Mouse (Mus musculus) kidney, embryonic 16.5 days (tissue): ENCODE data around the gene Hoxc6. TPM values are rescaled to one million over a fixed set of nuclear protein-coding genes. Genes with fewer than 3 reads are reported as not detected.

Experiments
- ATAC-seq: fragments of 200-750 bp; cut with Nextera tagmentation; 2 replicates; pipeline ENCODE4 v1.8.0; 2017; ENCODE audit warnings: moderate TSS enrichment; ENCODE audit not compliant: low FRiP score, low TSS enrichment
- H3K27ac ChIP-seq: fragments of 300-500 bp; sonication (generic); 2 replicates; pipeline ENCODE4 v1.5.1; 2014; ENCODE audit warnings: low read length
- H3K27me3 ChIP-seq: fragments of 300-500 bp; sonication (generic); 2 replicates; pipeline ENCODE4 v1.6.1; 2014; ENCODE audit warnings: low read length, control low read depth, mixed read lengths; ENCODE audit not compliant: insufficient read depth
- H3K36me3 ChIP-seq: fragments of 300-500 bp; sonication (generic); 2 replicates; pipeline ENCODE4 v1.6.1; 2014; ENCODE audit warnings: low read length, control low read depth, mixed read lengths; ENCODE audit not compliant: insufficient read depth
- H3K4me1 ChIP-seq: fragments of 300-500 bp; sonication (generic); 2 replicates; pipeline ENCODE4 v1.6.1; 2014; ENCODE audit warnings: low read length, control low read depth, mixed read lengths; ENCODE audit not compliant: insufficient read depth
- H3K4me2 ChIP-seq: fragments of 300-500 bp; sonication (generic); replicated peaks from 2 replicates; pipeline ENCODE4 v1.6.1; 2014; ENCODE audit warnings: low read depth, low read length
- H3K4me3 ChIP-seq: fragments of 300-500 bp; sonication (generic); 2 replicates; pipeline ENCODE4 v1.5.1; 2014; ENCODE audit warnings: mild to moderate bottlenecking, low read length
- H3K9ac ChIP-seq: fragments of 300-500 bp; sonication (generic); replicated peaks from 2 replicates; pipeline ENCODE4 v1.6.1; 2014; ENCODE audit warnings: low read length
- H3K9me3 ChIP-seq: fragments of 300-500 bp; sonication (generic); 2 replicates; pipeline ENCODE4 v1.6.1; 2016; ENCODE audit warnings: low read length, control low read depth
- WGBS: fragments of 180-500 bp; shearing (Covaris S2); extraction: QIAGEN DNeasy Blood & Tissue Kit; methylation state at CpG from one replicate; pipeline ENCODE4 v1.1.7; 2014; 5-methylcytosine and 5-hydroxymethylcytosine counted together
- polyA plus RNA-seq: library from polyadenylated mRNA; unstranded; fragments of >200 nt; fragmentation: Nextera tagmentation; extraction: Ambion mirVana; gene quantifications from 2 replicates; pipeline ENCODE4 v1.2.1, GENCODE M21; 2015

Hoxc6 gene
- polyA plus RNA-seq, 1 experiment from 2014 or later: 7.6 TPM

DNA sequence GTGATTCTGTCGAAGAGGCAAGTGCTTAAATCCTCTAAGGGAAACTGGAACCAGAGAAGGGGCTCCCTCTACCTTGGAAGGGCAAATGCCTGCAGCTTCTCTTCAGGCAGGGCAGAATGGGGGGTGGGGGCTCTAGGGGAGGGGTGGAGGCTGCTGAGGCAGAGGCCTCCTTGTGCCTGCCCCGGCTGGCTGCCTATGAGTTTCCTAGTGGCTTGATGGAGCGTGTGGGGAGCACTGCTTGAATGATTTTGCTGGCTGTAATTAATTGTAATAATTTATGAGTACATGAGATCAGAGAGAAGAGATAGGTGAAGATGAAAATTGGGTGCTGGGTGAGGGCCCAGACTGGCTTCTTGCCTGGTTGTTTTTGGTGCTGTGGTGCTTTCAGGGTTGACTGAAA lies 13.1 kb upstream of the Hoxc6 start:
- Histone ChIP-seq H3K27me3 (peaks cover 35% of the 10 kb centered on the region), H3K4me1 (peaks cover 67% of the 10 kb centered on the region), H3K4me3 (no peak overlapping the region), H3K36me3 (no peaks in the 10 kb centered on the region), H3K27ac (peak overlapping the region; percentile 68), H3K9ac (peak overlapping the region; percentile 56), H3K4me2 (peak overlapping the region; percentile 84), H3K9me3 (no peaks in the 10 kb centered on the region)
- ATAC-seq: no peak; the same call in 1 of the 2 replicates
- 16% methylated on average over 3 of the region's 3 CpGs for WGBS

DNA sequence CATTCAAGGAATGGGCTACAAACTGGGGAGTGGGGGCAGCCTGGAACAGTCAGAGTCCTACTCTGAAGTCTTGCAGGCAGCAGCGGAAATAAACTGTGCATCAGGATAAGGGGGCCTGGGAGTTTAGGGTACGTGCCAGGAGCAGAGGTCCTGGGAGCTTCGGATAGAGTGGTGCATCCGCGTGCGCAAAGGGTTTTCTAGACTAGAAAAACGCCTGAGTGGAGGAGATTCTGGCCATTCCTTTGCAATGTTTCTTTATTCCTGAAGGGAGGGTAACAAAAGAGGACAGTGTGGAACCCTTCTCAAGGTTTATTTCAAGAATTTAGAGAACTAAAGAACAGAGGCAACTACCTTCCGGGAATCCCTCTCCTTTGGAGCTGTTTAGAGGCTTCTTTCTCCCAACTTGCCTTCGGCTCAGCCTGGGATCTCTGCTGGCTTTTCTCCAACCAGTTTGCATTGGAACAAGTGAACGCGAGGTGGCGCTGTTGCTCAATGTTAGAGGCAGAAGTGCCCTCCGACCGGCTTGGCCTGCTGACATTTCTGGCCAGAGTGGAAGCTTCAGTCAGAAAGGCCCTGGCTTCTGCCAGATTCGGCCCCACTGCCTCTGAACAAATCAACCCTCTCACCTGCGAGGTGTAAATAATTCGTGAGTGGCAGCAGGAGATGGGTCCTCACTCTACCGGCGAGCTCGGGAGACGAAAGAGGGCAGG lies 10.8 kb upstream of the Hoxc6 start:
- Histone ChIP-seq H3K4me1 (peaks cover 75% of the 10 kb centered on the region), H3K4me3 (no peak overlapping the region), H3K4me2 (peak overlapping the region; percentile 26), H3K9ac (peak overlapping the region; percentile 51), H3K9me3 (no peaks in the 10 kb centered on the region), H3K27ac (peak overlapping the region; percentile 78), H3K36me3 (no peaks in the 10 kb centered on the region), H3K27me3 (peaks cover 44% of the 10 kb centered on the region)
- 6% methylated on average over 21 of the region's 21 CpGs for WGBS
- 0 out of 2 replicates have a peak, but pooled peaks have one; percentile 17 for ATAC-seq

DNA sequence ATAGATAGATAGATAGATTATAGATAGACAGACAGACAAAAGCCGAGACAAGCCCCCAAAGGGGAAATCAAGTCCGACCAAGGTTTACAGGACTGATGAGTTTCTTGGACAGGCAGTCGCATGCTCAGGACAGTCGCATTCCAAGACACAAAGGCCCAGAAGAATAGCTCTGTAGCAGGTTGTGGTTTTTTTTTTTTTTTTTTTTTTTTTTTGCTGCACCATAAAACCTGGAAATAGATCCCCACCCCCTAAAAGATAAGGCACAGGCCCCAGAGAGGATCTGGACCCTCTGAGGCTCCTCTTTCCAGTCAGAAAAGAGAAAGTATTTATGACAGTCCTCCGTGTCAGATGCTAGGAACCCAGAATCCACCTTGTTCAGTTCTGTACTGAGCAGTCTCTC lies 10.0 kb upstream of the Hoxc6 start:
- Histone ChIP-seq H3K27ac (no peak overlapping the region), H3K9me3 (no peaks in the 10 kb centered on the region), H3K4me3 (no peak overlapping the region), H3K9ac (no peak overlapping the region), H3K36me3 (no peaks in the 10 kb centered on the region), H3K4me2 (no peak overlapping the region), H3K27me3 (peaks cover 48% of the 10 kb centered on the region), H3K4me1 (peaks cover 74% of the 10 kb centered on the region)
- ATAC-seq: no peak
- 50% methylated on average over 5 of the region's 5 CpGs for WGBS

DNA sequence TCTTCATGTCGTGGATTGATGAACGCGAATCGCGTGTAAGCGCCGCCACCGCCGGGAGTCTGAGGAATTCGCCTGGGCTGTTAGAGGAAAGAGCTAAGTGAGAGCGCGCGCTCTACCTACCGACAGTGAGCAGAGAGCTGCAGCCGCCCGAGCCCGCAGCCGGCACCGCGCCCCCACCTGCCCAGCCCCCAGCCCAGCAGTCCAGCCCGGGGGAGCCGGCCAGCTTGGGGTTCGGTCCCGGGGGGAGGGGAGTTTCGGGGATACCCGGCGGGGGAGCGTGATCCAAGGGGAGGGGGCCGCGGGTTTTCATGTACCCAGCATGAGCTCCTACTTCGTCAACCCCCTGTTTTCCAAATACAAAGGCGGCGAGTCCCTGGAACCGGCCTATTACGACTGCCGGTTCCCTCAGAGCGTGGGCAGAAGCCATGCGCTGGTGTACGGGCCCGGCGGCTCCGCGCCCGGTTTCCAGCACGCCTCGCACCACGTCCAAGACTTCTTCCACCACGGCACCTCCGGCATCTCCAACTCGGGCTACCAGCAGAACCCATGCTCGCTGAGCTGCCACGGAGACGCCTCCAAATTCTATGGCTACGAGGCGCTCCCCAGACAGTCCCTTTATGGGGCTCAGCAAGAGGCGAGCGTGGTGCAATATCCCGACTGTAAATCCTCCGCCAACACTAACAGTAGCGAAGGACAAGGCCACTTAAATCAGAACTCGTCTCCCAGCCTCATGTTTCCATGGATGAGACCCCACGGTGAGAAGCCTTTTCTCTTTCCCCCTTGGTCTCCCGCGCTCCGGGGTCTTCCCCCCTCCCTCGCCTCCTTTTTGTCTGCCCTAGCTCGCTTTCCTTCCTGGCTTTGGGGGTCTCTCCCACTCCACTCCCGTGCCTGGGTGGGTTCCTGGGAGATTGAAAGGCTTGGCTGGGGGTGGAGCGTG lies 7.3 kb upstream of the Hoxc6 start, which contains the start of gene Hoxc8:
Gene Hoxc8 (plus strand): TSS at position 147 of the 937 bp plus-strand sequence.
- H3K36me3 ChIP-seq: no peaks in the 10 kb centered on the region
- peak within 1 kb of the TSS; percentile 65 for H3K9ac ChIP-seq
- no peaks in the 10 kb centered on the region for H3K9me3 ChIP-seq
- 2% methylated on average over 65 of the region's 69 CpGs for WGBS
- peak within 1 kb of the TSS; percentile 86 for H3K27ac ChIP-seq
- H3K4me3 ChIP-seq: peak within 1 kb of the TSS; percentile 48
- peak; percentile 36; the same call in 1 of the 2 replicates for ATAC-seq
- H3K27me3 ChIP-seq: peaks cover 54% of the 10 kb centered on the region
- H3K4me2 ChIP-seq: peak within 1 kb of the TSS; percentile 63
- peaks cover 66% of the 10 kb centered on the region for H3K4me1 ChIP-seq

DNA sequence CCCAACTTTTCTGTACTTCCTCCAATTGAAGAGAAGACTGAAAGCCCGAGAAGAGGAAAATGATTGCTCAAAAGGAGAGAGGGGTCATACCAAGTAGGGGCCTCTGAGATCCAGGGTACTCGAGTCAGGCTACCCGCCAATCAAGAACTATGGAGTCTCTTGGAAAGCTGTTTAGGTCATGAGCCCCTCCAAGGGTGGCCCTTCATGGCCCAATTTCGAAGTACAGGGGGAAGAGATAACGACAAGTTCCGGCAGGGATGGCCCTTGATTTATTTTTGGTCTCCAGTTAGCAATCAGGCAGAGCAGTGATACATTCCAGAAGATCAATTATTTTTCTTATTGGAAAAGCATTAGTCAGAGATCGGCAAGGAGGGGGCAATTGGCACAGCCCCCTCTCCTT lies 6.3 kb upstream of the Hoxc6 start:
- 11% methylated on average over 7 of the region's 7 CpGs for WGBS
- Histone ChIP-seq H3K9ac (peak overlapping the region; percentile 65), H3K36me3 (no peaks in the 10 kb centered on the region), H3K27me3 (peaks cover 45% of the 10 kb centered on the region), H3K4me3 (peak overlapping the region; percentile 48), H3K4me1 (peaks cover 65% of the 10 kb centered on the region), H3K27ac (peak overlapping the region; percentile 86), H3K4me2 (peak overlapping the region; percentile 63), H3K9me3 (no peaks in the 10 kb centered on the region)
- ATAC-seq: no peak

DNA sequence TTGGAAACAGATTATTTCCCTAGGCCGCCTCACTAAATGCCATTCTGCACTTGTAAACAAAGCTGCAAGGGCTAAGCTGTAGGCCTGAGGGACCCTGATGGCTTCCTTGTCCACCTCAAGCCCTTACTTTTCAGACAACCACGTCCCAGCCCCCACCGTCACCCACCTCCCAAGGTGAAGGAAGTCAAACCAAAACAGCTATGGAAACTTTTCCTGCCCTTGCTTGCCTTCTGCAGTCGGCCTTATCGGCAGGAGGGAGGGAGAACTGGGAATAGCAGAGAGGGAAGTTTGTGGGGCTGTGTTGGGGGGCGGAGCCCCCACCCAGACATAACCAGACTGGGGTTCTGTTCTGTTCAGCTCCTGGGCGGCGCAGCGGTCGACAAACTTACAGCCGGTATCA lies 5.9 kb upstream of the Hoxc6 start:
- Histone ChIP-seq H3K4me2 (peak overlapping the region; percentile 63), H3K4me3 (peak overlapping the region; percentile 48), H3K9me3 (no peaks in the 10 kb centered on the region), H3K27ac (peak overlapping the region; percentile 86), H3K9ac (peak overlapping the region; percentile 65), H3K27me3 (peaks cover 42% of the 10 kb centered on the region), H3K36me3 (no peaks in the 10 kb centered on the region), H3K4me1 (peaks cover 63% of the 10 kb centered on the region)
- 16% methylated on average over 11 of the region's 11 CpGs for WGBS
- no peak for ATAC-seq

DNA sequence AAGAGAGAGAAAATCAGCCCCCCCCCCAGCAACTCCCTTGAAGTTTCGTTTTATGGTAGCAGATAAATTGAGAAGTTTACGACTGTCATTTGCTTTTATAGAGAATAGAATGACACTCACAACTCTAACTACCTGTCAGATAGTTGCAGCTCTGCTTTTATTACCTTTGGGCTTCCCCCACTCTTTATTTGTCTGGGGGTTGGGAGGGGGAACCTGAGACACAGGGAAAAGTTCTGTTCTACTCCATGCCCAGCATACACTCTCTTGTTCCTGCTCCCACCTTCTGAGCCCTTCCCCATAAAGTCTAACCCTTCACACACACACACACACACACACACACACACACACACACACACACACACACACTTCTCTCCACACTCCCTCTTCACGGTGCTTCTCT lies 5.2 kb upstream of the Hoxc6 start:
- Histone ChIP-seq H3K27me3 (peaks cover 37% of the 10 kb centered on the region), H3K4me2 (peak overlapping the region; percentile 63), H3K36me3 (no peaks in the 10 kb centered on the region), H3K9ac (no peak overlapping the region), H3K27ac (peak overlapping the region; percentile 86; the same call in 1 of the 2 replicates), H3K9me3 (no peaks in the 10 kb centered on the region), H3K4me3 (peak overlapping the region; percentile 48; the same call in 1 of the 2 replicates), H3K4me1 (peaks cover 57% of the 10 kb centered on the region)
- ATAC-seq: peak; percentile 36; the same call in 1 of the 2 replicates
- WGBS: 11% methylated on average over 3 of the region's 3 CpGs

DNA sequence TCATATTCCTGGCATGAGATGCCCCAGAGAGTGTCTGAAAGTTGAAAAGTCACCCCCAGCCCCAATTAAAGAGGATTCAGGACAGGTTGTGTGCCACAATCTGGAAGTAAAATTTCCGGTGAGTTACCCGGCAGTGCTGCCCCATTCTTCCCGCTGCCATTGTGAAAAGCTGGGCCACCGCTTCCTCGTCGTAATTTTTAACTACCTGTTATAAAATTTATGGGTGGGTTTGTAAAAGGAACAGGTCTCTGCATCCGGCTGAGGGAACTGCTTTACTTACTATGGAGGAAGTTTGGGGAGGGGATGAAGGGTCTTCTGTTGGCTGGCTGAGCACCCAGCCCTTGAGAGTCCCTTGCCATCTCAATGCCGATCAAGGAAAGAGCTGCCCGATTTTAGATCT lies 1.5 kb upstream of the Hoxc6 start:
- Histone ChIP-seq H3K4me2 (peak overlapping the region; percentile 71), H3K9ac (peak overlapping the region; percentile 55), H3K36me3 (no peaks in the 10 kb centered on the region), H3K4me3 (peak overlapping the region; percentile 31), H3K27me3 (peaks cover 37% of the 10 kb centered on the region), H3K9me3 (no peaks in the 10 kb centered on the region), H3K27ac (peak overlapping the region; percentile 97), H3K4me1 (peaks cover 50% of the 10 kb centered on the region)
- 9% methylated on average over 9 of the region's 9 CpGs for WGBS
- no peak for ATAC-seq

DNA sequence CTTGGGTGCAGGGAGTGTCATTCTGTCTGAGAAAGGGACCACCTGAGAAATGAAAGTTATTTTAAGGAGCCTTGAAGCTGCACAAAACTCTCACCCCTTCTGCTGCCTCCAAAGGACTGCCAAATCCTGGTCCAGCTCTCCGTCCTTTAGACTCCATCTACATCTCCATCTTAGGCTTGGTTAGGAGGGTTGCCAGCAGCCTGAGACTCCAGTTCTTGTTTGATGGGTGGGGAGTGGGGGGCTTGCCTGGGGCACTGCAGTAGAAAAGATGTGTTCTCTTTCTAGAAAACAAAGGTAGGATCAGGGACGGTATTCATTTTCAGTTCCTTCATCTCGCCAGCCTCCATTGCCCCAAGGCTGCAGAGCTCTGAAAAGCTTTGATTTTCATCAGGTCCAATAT lies 626 bp upstream of the Hoxc6 start:
- H3K27ac ChIP-seq: peak overlapping the region; percentile 97
- 3% methylated on average over 3 of the region's 3 CpGs for WGBS
- peak overlapping the region; percentile 63 for H3K4me3 ChIP-seq
- peaks cover 43% of the 10 kb centered on the region for H3K27me3 ChIP-seq
- no peaks in the 10 kb centered on the region for H3K9me3 ChIP-seq
- peak overlapping the region; percentile 60 for H3K9ac ChIP-seq
- ATAC-seq: no peak
- peak overlapping the region; percentile 71 for H3K4me2 ChIP-seq
- no peaks in the 10 kb centered on the region for H3K36me3 ChIP-seq
- H3K4me1 ChIP-seq: peaks cover 52% of the 10 kb centered on the region
